Mouse (Mus musculus) c-Kit-positive CD71-negative TER-119-negative erythroid progenitor cells, embryonic 14.5 days (primary cell): ENCODE data around the gene Ptpn1.

ENCODE experiments used
- DNase-seq: peaks from one replicate; pipeline ENCODE4 v3.0.0-alpha.2; 2013; ENCODE audit warnings: low read depth

Gene Ptpn1

GRCm38 (mm10) chr2:167947251-167947650 is 15.4 kb downstream of the Ptpn1 start:
- DNase-seq = no peak

- no peak for DNase-seq
Observed at GRCm38 (mm10) chr2:167948047-167948446, 16.2 kb downstream of the Ptpn1 start.

DNA sequence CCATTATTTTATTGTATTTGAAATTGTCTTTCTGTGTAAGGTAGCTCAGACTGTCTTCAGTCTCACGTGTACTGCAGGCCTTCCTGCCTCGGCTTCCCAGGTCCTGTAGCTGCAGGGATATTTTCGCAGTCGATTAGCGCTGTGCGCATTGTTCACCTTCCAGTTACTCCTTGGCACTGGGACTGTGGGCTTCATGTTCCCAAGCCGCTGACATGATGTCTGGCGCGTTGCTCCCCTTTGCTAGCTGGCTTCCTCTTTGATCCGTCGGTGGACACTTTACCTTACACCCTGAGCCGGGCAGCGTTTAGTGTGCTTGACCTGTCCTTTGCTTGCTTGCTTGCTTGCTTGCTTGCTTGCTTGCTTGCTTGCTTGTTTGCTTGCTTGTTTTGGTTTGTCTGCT is 16.7 kb downstream of the Ptpn1 start:
- DNase-seq = no peak

- DNase-seq = no peak
Observed at GRCm38 (mm10) chr2:167949250-167949649, 17.4 kb downstream of the Ptpn1 start.

GRCm38 (mm10) chr2:167949808-167950207 is 18.0 kb downstream of the Ptpn1 start:
- no peak for DNase-seq

GRCm38 (mm10) chr2:167950681-167951080 is 18.8 kb downstream of the Ptpn1 start:
- DNase-seq = no peak

DNA sequence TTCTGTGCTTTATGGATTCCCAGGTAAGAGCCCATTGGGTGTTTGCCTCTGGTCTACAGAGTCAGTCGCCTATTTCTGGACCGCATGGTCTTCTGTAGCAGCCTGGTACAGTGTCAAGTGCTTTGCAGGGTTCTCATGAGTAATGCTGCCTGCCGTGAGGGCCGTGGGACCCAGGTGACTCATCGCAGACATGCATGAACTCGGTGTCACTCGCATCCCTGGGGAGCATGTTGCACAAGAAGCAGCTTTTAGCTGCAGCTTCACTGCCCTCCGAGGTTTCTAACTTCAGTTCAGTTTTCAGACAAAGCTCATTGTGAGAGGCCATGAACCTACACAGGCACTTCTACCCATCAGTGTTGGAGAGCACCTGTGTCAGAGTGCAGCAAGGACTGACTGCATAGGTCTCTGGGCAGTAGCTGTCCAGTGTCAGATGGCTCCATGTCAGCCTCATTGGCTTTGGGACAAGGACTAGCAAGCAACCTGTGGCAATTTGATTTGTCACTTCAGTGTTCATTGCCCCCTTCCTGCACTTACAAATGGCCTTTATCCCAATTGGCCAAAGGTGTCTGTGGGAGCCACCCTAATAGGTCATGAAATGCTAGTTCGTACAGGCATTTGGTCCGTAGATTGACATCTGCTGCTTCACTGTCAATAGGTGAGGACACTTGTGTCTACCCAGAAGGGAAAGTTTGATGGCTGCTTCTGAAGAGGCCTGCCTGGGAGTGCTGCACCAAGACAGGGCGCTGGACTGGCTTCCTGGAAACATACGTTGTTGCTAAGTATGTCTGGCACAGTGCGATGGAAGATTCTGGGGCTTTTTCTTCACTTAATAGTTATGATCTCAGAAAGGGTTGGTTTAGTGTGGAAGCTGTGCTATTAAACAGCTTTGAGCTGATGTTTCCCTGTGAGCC is 19.7 kb downstream of the Ptpn1 start:
- DNase-seq = no peak

- DNase-seq = no peak
Observed at GRCm38 (mm10) chr2:167953819-167954218, 22.0 kb downstream of the Ptpn1 start.

DNA sequence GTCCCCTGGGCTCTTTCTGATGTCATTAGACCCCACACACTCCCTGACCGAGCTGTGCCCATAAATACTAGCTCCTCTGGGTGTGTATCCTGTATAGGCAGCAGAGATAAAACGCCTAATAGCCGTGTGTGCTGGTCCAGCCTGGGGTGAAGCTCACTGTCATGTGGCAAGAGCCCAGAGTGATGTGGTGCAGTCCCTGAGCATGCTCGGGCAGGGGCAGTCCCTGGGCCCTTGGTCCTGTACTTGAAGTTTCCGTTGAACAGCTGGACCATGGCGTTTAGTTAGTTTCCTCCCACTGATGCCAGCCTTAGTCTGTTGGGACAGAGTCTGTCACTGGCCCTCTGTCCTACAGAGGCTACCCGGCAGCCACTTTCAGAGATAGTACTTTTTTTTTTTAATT is 23.1 kb downstream of the Ptpn1 start:
- DNase-seq = no peak

DNA sequence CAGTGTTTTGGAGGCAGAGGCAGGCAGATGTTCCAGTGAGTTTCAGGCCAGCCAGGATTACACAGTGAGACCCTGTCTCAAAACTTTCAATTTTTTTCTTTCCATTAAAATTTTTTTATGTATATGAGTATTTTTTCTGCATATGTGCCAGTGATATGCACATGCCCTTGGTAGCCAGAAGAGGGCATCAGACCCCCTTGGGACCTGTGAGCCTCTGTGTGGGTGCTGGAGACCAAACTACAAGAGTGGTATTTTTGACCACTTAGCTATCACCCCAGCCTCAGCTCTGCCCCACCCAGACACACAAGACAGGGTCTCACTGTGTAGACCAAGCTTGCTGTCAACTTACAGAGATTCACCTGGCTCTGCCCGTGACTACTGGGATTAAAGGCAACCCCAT is 25.7 kb downstream of the Ptpn1 start:
- DNase-seq = no peak

DNA sequence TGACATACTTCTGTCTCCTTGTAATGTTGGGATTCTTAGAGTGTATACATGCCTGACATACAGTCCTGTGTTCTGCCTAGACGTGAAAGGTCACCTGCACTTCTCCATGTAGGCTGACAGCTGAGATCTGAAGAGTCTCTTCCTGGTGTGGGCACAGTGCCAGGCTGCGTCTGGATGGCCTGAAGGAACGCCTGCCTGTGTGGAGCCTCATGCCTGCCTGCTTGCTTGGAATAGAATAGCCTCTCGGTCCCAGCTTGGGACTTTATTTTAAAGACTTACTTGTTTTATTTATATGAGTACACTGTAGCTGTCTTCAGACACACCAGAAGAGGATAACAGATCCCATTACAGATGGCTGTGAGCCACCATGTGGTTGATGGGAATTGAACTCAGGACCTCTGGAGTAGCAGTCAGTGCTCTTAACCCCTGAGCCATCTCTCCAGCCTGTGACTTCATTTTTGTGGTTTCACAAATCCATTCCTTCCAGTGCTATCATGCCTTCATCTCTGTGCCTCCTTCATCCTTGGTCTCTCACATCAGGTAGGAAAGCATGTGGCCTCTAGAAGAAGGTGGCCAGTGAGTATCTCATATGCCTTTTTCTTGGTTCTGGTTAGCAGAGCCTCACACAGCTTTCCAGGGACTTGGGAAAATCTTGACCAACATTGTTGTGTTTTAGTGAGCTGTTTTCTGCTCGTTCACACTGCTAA is 26.4 kb downstream of the Ptpn1 start:
- DNase-seq = no peak

DNA sequence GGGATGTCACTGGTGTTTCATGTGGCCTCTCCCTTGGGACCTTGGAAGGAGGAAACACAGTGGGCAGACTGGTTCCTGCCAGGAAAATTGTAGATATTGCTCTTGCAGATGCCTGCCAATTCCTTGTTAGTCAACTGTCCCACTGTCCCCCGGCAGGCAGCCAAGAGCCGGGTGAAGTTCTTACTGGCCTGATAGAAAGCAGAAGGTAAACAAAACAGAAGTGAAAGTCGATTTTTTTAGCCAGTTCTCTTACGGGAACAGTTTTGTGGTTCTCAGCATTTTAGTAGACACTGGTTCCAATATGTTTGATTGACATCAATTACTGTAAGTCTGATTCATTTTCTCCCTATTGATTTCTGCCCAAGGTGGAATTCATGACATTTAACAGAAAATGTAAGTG is 27.0 kb downstream of the Ptpn1 start:
- DNase-seq = no peak

- no peak for DNase-seq
Observed at GRCm38 (mm10) chr2:167959384-167959911, 27.6 kb downstream of the Ptpn1 start.

DNA sequence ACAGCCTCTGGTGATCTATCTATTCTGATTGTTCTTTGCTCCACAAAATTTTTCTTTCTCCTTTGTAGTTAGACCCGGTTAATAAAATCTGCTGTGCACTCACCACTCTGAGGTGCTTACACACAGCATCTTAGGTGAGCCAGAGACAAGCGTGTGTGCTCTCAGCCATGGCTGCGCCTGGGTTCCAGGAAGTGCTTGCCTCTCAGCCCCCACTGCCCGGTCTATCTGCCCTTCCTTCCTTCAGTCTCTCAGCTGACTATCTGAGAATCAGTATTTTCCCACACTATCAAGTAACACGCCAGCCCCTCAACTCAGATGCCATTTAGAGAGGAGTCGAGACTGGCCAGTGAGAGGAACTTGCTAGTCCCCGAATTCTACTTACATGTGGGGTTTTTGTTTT is 28.1 kb downstream of the Ptpn1 start:
- DNase-seq = no peak

DNA sequence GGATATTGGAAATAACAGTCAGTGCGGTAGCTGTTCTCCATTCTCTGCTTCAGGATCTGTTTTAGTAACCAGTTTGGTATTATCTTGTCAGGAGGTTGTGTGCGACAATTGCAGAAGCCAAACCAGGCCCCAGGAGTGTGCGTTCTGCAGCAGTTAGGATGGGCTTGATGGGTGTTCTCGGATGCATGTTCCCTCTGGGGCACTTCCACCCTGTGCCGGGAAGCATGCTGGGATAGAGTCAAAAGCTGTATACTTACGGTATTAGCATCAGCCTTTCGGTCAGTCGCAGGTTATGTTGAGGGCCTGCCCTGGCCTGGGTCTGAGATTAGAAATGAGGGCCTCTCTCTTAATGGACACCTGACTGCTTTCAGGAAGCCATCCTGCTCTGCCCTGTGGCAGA is 28.7 kb downstream of the Ptpn1 start:
- DNase-seq = no peak

GRCm38 (mm10) chr2:167962347-167962746 is 30.5 kb downstream of the Ptpn1 start:
- no peak for DNase-seq

DNA sequence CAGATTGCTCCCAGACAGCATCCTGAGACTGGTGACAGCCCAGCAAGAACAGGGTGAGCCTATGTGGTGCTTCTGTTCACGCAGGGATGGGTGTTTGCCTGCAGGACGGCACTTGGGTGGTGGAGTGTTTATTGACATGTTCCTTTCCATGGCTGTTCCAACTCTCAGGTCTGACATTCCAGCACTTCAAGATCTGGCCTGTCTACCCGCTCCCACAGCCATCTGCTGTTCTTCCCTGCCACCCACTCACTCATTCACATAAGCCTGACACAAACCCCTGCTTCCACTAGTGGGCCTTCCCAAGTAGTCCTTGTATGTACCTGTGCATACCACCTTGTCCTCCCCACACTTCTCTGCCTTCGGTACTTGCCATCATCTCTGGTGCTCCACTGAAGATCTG is 31.3 kb downstream of the Ptpn1 start:
- no peak for DNase-seq

DNA sequence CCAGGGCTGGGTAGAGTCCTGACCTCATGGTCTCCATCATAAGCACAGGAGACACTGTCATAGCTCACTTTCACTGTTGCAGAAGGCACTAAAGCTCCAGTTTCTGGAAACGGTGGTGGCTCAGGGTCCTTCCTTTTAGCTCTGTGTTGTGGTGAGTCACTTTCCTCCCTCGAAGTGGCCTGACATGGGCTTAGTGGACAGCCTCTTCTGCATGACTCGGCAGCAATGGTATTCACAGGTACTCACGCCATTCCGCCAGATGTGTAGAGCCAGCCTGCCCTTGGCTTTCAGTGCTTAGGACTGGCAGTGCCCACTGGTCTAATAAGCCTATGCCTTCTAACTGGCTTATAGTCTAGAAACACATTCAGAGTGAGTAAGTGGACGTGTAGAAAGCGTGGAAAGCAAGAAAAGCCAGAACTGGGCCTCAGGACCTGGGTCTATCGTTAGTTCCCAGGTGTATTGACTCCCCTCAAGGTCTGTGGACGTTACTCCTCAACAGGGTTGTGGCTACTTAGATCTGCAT is 32.0 kb downstream of the Ptpn1 start:
- no peak for DNase-seq

GRCm38 (mm10) chr2:167964320-167964719 is 32.5 kb downstream of the Ptpn1 start:
- no peak for DNase-seq

DNA sequence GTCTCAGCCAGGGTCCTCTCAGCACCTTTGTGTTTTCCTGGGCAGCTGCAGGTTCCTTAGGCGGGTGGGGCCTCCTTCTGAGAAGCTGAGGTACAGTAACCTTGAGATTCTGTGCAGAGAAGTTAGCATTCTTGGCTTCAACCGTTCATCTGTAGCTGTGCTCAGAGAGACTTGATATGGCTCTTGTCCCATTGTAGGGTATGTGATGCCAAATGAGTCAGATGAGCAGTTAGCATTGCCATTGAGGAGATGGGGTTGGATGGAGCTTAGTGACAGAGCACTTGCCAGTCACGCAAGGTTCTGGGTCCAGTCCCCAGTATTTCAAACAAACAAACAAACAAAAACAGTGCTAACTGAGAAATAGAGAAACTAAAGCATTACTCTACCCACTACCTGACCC is 34.1 kb downstream of the Ptpn1 start:
- no peak for DNase-seq

DNA sequence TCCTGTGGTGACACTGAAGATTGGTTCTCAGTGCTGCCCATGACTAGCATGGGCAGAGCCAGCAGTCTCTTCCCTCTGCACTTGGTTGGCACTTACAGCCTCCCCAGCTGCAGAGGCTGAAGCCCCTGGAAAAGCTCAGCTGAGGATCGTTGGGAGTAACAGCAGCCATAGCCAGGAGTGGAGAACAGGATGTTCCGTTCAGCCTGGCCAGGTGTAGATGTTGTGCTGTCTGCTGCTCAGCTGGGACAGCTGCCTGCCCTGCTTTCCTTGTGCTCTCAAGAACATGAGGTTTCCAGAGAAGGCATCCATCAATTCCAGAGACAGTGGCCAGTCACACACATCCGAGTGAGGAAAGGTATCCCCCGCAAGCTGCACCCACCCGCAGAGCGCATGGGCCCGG is 36.6 kb downstream of the Ptpn1 start:
- no peak for DNase-seq

GRCm38 (mm10) chr2:167969851-167970541 is 38.1 kb downstream of the Ptpn1 start:
- DNase-seq = no peak
